Mouse (Mus musculus) midbrain, embryonic 12.5 days (tissue): ENCODE results near the gene 1700122O11Rik. TPM values are rescaled to one million over a fixed set of nuclear protein-coding genes. Genes with fewer than 3 reads are reported as not detected.

Experiments used
- ATAC-seq: fragments of 200-750 bp; cut with Nextera tagmentation; 2 replicates; pipeline ENCODE4 v1.8.0; 2017; ENCODE audit warnings: low read depth, moderate TSS enrichment, moderate library complexity; ENCODE audit not compliant: low FRiP score
- H3K27ac ChIP-seq: fragments of 300-500 bp; sonication (generic); replicated peaks from 2 replicates; pipeline ENCODE4 v1.5.1; 2016; ENCODE audit warnings: mild to moderate bottlenecking
- H3K27me3 ChIP-seq: fragments of 300-500 bp; sonication (generic); 2 replicates; pipeline ENCODE4 v1.6.1; 2016; ENCODE audit warnings: mild to moderate bottlenecking
- H3K36me3 ChIP-seq: fragments of 300-500 bp; sonication (generic); 2 replicates; pipeline ENCODE4 v1.6.1; 2016
- H3K4me1 ChIP-seq: fragments of 300-500 bp; sonication (generic); 2 replicates; pipeline ENCODE4 v1.6.1; 2016
- H3K4me2 ChIP-seq: fragments of 300-500 bp; sonication (generic); replicated peaks from 2 replicates; pipeline ENCODE4 v1.6.1; 2016; ENCODE audit warnings: mild to moderate bottlenecking, moderate library complexity
- H3K4me3 ChIP-seq: fragments of 300-500 bp; sonication (generic); 2 replicates; pipeline ENCODE4 v1.5.1; 2016; ENCODE audit warnings: mild to moderate bottlenecking
- H3K9ac ChIP-seq: fragments of 300-500 bp; sonication (generic); replicated peaks from 2 replicates; pipeline ENCODE4 v1.6.1; 2016; ENCODE audit warnings: mild to moderate bottlenecking, moderate library complexity
- H3K9me3 ChIP-seq: fragments of 300-500 bp; sonication (generic); 2 replicates; pipeline ENCODE4 v1.6.1; 2016; ENCODE audit warnings: mild to moderate bottlenecking
- WGBS: fragments of 180-500 bp; shearing (Covaris S2); methylation state at CpG from one replicate; pipeline ENCODE4 v1.1.7; 2016; 5-methylcytosine and 5-hydroxymethylcytosine counted together
- polyA plus RNA-seq: library from polyadenylated mRNA; unstranded; fragments of >200 nt; fragmentation: Nextera tagmentation; extraction: Ambion mirVana; gene quantifications from 2 replicates; pipeline ENCODE4 v1.2.1, GENCODE M21; 2016

1700122O11Rik gene
- polyA plus RNA-seq, 1 experiment from 2014 or later: not detected

- WGBS: 71% methylated on average over 6 of the region's 6 CpGs
- Histone ChIP-seq H3K9me3 (no peaks in the 10 kb centered on the region), H3K27ac (no peak overlapping the region), H3K36me3 (no peaks in the 10 kb centered on the region), H3K4me1 (peaks cover 16% of the 10 kb centered on the region), H3K4me3 (no peak overlapping the region), H3K4me2 (no peak overlapping the region), H3K27me3 (peaks cover 19% of the 10 kb centered on the region), H3K9ac (no peak overlapping the region)
- no peak for ATAC-seq
Observed at GRCm38 (mm10) chr17:47999403-47999802, 38.7 kb downstream of the 1700122O11Rik start.

GRCm38 (mm10) chr17:47997806-47998205 lies 40.3 kb downstream of the 1700122O11Rik start:
- Histone ChIP-seq H3K9me3 (no peaks in the 10 kb centered on the region), H3K27me3 (peaks cover 14% of the 10 kb centered on the region), H3K4me1 (peaks cover 16% of the 10 kb centered on the region), H3K36me3 (no peaks in the 10 kb centered on the region), H3K4me3 (no peak overlapping the region), H3K27ac (no peak overlapping the region), H3K9ac (no peak overlapping the region), H3K4me2 (no peak overlapping the region)
- 21% methylated on average over 3 of the region's 3 CpGs for WGBS
- no peak for ATAC-seq

- Histone ChIP-seq H3K9me3 (no peaks in the 10 kb centered on the region), H3K27me3 (peaks cover 8% of the 10 kb centered on the region; the same call in 1 of the 2 replicates), H3K4me2 (peak overlapping the region; percentile 23), H3K9ac (0 out of 2 replicates have a peak overlapping the region, but pooled peaks have one; percentile 6), H3K36me3 (no peaks in the 10 kb centered on the region), H3K27ac (peak overlapping the region; percentile 58), H3K4me3 (no peak overlapping the region), H3K4me1 (peaks cover 23% of the 10 kb centered on the region)
- ATAC-seq: peak; percentile 53
- 46% methylated on average over 10 of the region's 10 CpGs for WGBS
Observed at GRCm38 (mm10) chr17:47990392-47991123, 47.5 kb downstream of the 1700122O11Rik start.

- Histone ChIP-seq H3K9me3 (no peaks in the 10 kb centered on the region), H3K4me1 (peaks cover 23% of the 10 kb centered on the region), H3K9ac (0 out of 2 replicates have a peak overlapping the region, but pooled peaks have one; percentile 6), H3K27me3 (peaks cover 8% of the 10 kb centered on the region; the same call in 1 of the 2 replicates), H3K36me3 (no peaks in the 10 kb centered on the region), H3K4me2 (peak overlapping the region; percentile 23), H3K27ac (peak overlapping the region; percentile 58), H3K4me3 (no peak overlapping the region)
- WGBS: 5% methylated on average over 8 of the region's 8 CpGs
- ATAC-seq: peak; percentile 87
Observed at GRCm38 (mm10) chr17:47989951-47990378, 48.1 kb downstream of the 1700122O11Rik start.

GRCm38 (mm10) chr17:47988811-47989210 lies 49.3 kb downstream of the 1700122O11Rik start:
- ATAC-seq: no peak
- no peak overlapping the region for H3K9ac ChIP-seq
- H3K27ac ChIP-seq: peak overlapping the region; percentile 58; the same call in 1 of the 2 replicates
- peaks cover 23% of the 10 kb centered on the region for H3K4me1 ChIP-seq
- no peak overlapping the region for H3K4me2 ChIP-seq
- WGBS: 65% methylated on average over 8 of the region's 8 CpGs
- peaks cover 8% of the 10 kb centered on the region; the same call in 1 of the 2 replicates for H3K27me3 ChIP-seq
- H3K4me3 ChIP-seq: no peak overlapping the region
- no peaks in the 10 kb centered on the region for H3K9me3 ChIP-seq
- H3K36me3 ChIP-seq: no peaks in the 10 kb centered on the region

- Histone ChIP-seq H3K9ac (no peak overlapping the region), H3K4me3 (no peak overlapping the region), H3K4me2 (no peak overlapping the region), H3K9me3 (no peaks in the 10 kb centered on the region), H3K27ac (no peak overlapping the region), H3K4me1 (peaks cover 23% of the 10 kb centered on the region), H3K27me3 (peaks cover 8% of the 10 kb centered on the region; the same call in 1 of the 2 replicates), H3K36me3 (no peaks in the 10 kb centered on the region)
- 82% methylated on average over 8 of the region's 8 CpGs for WGBS
- no peak for ATAC-seq
Observed at GRCm38 (mm10) chr17:47988074-47988473, 50.0 kb downstream of the 1700122O11Rik start.

Other genes with a start within 250 kb of the 1700122O11Rik start
- 7.6 and 11.7 TPM in 2 replicates for gene Mdfi, start 203.6 kb downstream of the 1700122O11Rik start, polyA plus RNA-seq
- gene Foxp4, start 113.6 kb downstream of the 1700122O11Rik start, polyA plus RNA-seq: 34.5 and 35.3 TPM in 2 replicates
- gene 1700067P10Rik, start 51.0 kb upstream of the 1700122O11Rik start, polyA plus RNA-seq: not detected in 2 replicates
- gene 9830107B12Rik, start 108.0 kb upstream of the 1700122O11Rik start, polyA plus RNA-seq: 0.09 TPM in 1 of 2 replicates, not detected in the other
- gene A530064D06Rik, start 129.0 kb upstream of the 1700122O11Rik start, polyA plus RNA-seq: not detected in 2 replicates
- 0.08 and 0.11 TPM in 2 replicates for gene Trem1, start 194.5 kb upstream of the 1700122O11Rik start, polyA plus RNA-seq
- gene Trem3, start 209.5 kb upstream of the 1700122O11Rik start, polyA plus RNA-seq: not detected in 2 replicates
- 0.10 TPM in 1 of 2 replicates, not detected in the other for gene Treml4, start 226.0 kb upstream of the 1700122O11Rik start, polyA plus RNA-seq